Mouse (Mus musculus) brain, adult 2 months (tissue): Measurements from ENCODE around the gene Sirt7.
A peak's percentile ranks its signal among the peaks of the same experiment; 100 is the strongest.

Experiments used
- DNase-seq: peaks from one replicate; pipeline ENCODE4 v3.0.0; 2011; ENCODE audit warnings: low read depth, low spot score

The Sirt7 gene

DNA sequence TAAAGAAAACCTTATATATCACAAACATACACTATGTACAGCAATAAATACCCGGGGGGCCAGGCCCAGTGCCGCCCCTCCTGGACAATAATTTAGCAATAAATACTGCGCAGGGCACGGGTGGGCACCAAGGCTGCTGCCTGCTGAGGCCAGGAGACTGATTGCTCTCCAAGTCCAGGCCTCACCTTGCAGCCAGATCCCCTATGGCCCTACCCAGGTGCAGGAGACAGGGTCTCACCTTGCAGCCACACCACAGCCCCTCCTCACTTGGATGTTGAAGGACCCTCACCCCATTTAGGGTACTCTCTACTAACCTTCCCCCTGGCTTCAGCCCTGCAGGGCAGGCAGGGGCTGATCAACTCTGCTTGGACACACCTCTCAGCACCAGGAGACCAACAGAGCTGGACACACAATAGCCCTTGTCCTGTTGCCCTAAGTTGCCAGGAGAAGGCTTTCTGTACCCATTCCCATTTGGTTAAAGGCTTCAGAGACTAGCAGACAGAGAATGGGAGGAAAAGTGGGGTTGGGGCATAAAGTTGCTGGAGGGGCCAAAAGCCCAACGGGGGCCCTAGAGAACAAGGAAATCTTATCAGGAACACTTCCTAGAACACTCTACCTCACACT lies at the start of gene Sirt7:
Gene Sirt7, minus strand, starts transcription at position 89 of the 624 bp plus-strand sequence.
- DNase-seq = no peak

DNA sequence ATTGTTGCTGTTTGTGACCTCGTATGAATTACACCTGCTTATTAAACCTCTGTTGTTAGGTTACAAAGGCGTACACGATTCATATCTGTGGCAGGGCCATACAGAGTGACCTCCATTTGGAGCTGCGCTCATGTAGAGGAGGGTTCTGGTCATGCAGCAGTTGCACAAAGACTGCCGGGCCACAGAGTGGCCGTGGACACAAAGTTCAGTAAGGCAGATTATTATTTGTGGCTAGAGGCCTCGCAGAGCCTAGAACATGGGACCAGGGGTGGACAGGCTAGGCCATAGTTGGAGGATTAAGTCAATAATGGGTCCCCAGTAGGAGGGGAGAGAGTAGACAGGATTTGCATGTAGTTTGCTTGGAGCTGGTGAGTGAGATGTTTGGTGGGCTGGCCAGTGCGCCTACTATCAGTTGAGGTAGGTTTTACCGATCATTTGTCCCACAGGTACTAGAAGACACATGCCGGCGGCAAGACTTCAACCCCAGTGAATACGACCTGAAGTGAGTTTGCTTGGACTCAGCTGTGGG lies 48.6 kb upstream of the Sirt7 start:
- DNase-seq = no peak

- DNase-seq = peak; percentile 95
Measured at GRCm38 (mm10) chr11:120672687-120673593, 47.9 kb upstream of the Sirt7 start, which contains the start of gene Aspscr1. Gene Aspscr1 (plus strand): TSS chr11:120672973.

GRCm38 (mm10) chr11:120666617-120667016 lies 41.6 kb upstream of the Sirt7 start:
- DNase-seq = peak; percentile 18

- peak; percentile 20 for DNase-seq
Measured at GRCm38 (mm10) chr11:120665406-120665805, 40.4 kb upstream of the Sirt7 start.

DNA sequence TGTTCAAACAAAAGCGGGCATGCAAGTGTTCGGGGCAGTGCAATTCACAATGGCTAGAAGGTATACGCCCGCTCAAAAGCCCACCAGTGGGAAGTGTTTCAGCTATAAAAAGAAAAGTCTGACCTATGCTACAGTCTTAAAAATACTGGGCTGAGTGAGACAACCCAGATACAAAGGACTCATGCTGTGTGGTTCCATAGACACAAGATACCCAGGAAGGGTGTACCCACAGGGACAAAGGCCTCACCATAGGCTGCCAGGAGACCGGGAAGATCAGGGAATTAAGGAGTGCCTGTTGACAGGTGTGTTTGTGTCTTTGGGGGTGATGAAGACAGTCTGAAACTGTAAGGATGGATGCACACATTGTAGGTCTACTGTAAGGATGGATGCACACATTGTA lies 38.7 kb upstream of the Sirt7 start:
- DNase-seq = no peak

GRCm38 (mm10) chr11:120662759-120663158 lies 37.7 kb upstream of the Sirt7 start:
- DNase-seq = no peak

- no peak for DNase-seq
Measured at GRCm38 (mm10) chr11:120661076-120661460, 36.0 kb upstream of the Sirt7 start, which contains the start of gene Notum. Gene Notum (minus strand): TSS chr11:120661175.

GRCm38 (mm10) chr11:120660301-120661075 lies 35.4 kb upstream of the Sirt7 start:
- DNase-seq = no peak

DNA sequence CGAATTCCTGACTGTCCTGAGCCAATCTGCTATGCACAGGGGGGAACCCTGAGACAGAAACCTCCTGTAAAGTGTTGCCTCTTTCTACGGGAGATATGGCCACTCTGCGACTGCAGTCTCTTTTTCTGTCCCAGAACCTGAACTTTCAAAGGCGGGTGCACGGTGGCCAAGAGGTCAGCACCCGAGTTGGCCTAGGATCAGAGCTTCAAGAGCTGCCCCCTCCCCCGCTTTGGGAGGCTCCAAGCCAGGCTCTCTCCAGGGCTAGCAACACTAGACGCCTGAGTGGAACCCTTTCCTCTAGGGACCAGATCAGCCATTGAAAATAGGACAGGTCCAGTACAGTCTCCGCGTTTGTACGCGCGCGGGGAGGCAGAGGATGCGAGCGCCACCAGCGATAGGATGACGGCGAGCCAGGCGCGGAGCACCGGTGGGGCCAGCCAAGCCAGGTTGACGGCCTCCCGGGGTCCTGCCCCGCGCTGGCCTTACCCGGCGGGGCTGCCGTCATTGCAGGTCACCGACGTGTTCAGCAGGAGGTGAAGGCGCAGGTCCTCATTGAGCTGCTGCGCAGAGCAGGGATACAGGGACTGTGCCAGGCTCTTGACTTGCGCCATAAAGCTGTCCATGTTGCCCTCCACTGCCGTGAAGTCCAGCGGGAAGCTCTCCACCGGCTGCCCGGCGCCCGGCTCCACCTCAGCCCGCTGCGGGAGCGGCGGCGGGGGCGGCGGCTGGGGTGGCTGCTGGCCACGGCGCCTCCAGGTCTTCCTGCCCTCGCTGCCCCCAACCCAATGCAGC lies 34.7 kb upstream of the Sirt7 start:
- no peak for DNase-seq

DNA sequence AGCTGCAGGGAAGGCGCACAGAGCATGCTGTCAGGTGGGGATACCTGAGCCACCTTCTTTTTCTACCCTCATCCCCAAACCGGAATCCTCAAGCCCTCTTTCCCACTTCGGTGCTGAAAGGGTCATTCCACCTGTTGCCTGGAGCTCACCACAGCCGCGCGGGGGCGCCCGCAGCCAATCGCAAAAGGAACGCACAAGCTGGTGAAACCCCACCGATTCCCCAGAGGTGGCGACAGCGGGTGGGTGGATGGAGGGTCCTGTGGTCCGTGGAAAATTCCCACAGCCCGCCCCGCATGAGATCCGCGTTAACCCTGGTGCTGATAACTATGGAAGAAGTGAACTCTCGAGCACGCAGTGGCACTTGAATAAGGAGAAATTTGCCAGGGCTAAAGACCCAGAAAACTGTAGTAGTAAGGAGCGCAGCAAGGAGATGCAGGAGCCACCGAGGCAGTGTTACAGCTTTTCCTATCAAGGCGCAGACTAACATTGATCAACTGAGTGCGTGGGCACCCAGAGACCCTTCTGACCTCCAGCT lies 33.9 kb upstream of the Sirt7 start:
- DNase-seq = peak; percentile 73

DNA sequence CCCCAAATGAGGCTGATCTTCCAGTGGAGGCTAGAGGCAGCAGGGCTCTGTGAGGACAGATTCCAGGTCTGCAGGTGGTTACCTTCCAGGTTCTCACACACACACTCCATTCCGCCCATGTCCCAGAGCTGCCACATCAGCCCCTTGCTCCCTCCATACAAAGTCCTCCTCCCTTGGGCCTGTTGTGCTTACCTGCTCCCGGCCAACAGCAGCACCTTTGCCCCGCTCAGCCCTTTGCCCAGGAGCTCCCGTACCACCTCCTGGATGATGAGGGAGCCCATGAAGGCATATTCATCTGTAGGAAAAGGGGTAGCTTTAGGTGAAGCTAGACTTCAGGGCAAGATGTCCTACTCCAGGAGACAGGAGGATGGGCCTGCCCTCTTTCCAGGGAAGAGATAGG lies 32.3 kb upstream of the Sirt7 start:
- DNase-seq = no peak

GRCm38 (mm10) chr11:120654741-120655140 lies 29.7 kb upstream of the Sirt7 start:
- DNase-seq = no peak

DNA sequence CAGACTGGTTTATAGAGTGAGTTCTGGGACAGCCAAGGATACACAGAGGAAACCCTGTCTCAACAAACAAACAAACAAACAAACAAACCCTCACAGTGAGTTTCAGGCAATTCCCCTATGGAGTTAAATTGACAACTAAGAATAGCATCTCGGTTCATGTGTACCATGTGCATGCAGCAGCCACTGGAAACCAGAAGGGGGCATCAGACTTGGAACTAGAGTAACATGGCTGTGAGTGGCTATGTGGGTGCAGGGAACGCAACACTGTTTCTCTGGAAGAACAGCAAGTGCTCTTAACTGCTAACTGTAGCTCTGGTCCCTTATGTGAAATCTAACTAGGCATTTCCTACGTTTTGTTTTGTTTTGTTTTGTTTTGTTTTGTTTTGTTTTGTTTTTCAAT lies 26.8 kb upstream of the Sirt7 start:
- DNase-seq = no peak

- DNase-seq = peak; percentile 74
Measured at GRCm38 (mm10) chr11:120648001-120648476, 23.0 kb upstream of the Sirt7 start, which contains the start of gene Myadml2. Gene Myadml2 (minus strand): TSS chr11:120648158.

GRCm38 (mm10) chr11:120647047-120647830 lies 22.2 kb upstream of the Sirt7 start:
- no peak for DNase-seq

GRCm38 (mm10) chr11:120643601-120643987 lies 18.6 kb upstream of the Sirt7 start, which contains the start of gene Pycr1:
Gene Pycr1 (minus strand): TSS chr11:120643769.
- peak; percentile 97 for DNase-seq

GRCm38 (mm10) chr11:120642939-120643600 lies 18.0 kb upstream of the Sirt7 start:
- no peak for DNase-seq

GRCm38 (mm10) chr11:120641869-120642268 lies 16.8 kb upstream of the Sirt7 start:
- no peak for DNase-seq
